Mouse (Mus musculus): ENCODE results near the gene Grk4.

GRCm38 (mm10) chr5:34657556-34657955 is 2.6 kb upstream of the Grk4 start:
- TF ChIP-seq POLR2A (IDR thresholded peaks at IDR 0.05; ENCODE audit: borderline replicate concordance, extremely low read depth, insufficient read depth, insufficient read length, poor library complexity, severe bottlenecking) (no peak), CTCF (IDR thresholded peaks at IDR 0.05; ENCODE audit: borderline replicate concordance, extremely low read depth, insufficient read depth, insufficient read length) (no peak)

Measured in brain, embryonic 14.5 days (tissue).